10 mouse cellular contexts compared by ENCODE assay signal in genomic region chr6:28418449-28418848, GRCm38 (mm10). TPM values are rescaled to one million over a fixed set of nuclear protein-coding genes. Genes with fewer than 3 reads are reported as not detected.
DNase-seq lines count a peak whose midpoint lies in the region; ATAC-seq and TF ChIP-seq lines count a peak whose summit lies in the region.
"Had no signal": no experiment of that assay in that cellular context is flagged by ENCODE, and none has a peak within 500 bp of the region (broad histone marks: within the 10 kb centered on the region; RNA-seq: fewer than 3 reads in every experiment).

No protein-coding gene starts in this region.

- no peak for ATAC-seq in heart, embryonic 12.5 days (ENCODE audit: insufficient number of reproducible peaks, low FRiP score)
- ATAC-seq in inflammation-experienced regulatory T-cells, adult 6 months, result no peak

- TF ChIP-seq POLR2A in heart, adult 2 months (IDR thresholded peaks at IDR 0.05; ENCODE audit: insufficient read depth, low read depth, low read length), result peak; percentile 58; the same call in 1 of the 2 replicates

- H3K4me1 ChIP-seq in heart, adult 2 months (ENCODE audit: control insufficient read depth, insufficient read depth, low read length), result peaks cover 19% of the 10 kb centered on the region
- H3K4me1 ChIP-seq in heart, embryonic 12.5 days (replicated peaks), result peaks cover 27% of the 10 kb centered on the region

- H3K27me3 ChIP-seq in heart, adult 2 months (ENCODE audit: control insufficient read depth, insufficient read depth, low read length), result no peaks in the 10 kb centered on the region
- no peaks in the 10 kb centered on the region for H3K27me3 ChIP-seq in heart, embryonic 12.5 days (replicated peaks)
- H3K27me3 ChIP-seq: hindbrain, embryonic 15.5 days had no signal

- peak overlapping the region; percentile 46 for H3K4me3 ChIP-seq in heart, adult 2 months
- no peak overlapping the region for H3K4me3 ChIP-seq in heart, embryonic 12.5 days
- H3K4me3 ChIP-seq: hindbrain, embryonic 15.5 days had no signal

- H3K4me2 ChIP-seq in heart, embryonic 12.5 days, result no peak overlapping the region
- H3K4me2 ChIP-seq: hindbrain, embryonic 15.5 days had no signal

- H3K79me2 ChIP-seq in heart, adult 2 months (replicated peaks; ENCODE audit: control insufficient read depth, insufficient read depth, low read length), result peaks cover 3% of the 10 kb centered on the region; the same call in 1 of the 2 replicates

- no peak for TF ChIP-seq EP300 in heart, adult 2 months (IDR thresholded peaks at IDR 0.05; ENCODE audit: insufficient read depth, low read depth, low read length)

- WGBS in heart, adult 2 months, result 20% methylated on average over 14 of the region's 14 CpGs
- WGBS in heart, embryonic 12.5 days, result 92% methylated on average over 14 of the region's 14 CpGs

- DNase-seq in heart, adult 2 months, result peak; percentile 92 to 93
- peak; percentile 89 for DNase-seq in cerebellum, adult 18-20 months
- peak; percentile 93 to 95 for DNase-seq in heart, postnatal 10 days
- peak; percentile 49 to 78 for DNase-seq in layer of hippocampus, postnatal 14 days (ENCODE audit: low spot score in 2 of 2)
- DNase-seq in right cerebral cortex, adult 2 months (ENCODE audit: low spot score in 2 of 2), result peak; percentile 38 to 44
- DNase-seq in spleen, adult 12 weeks (ENCODE audit: low spot score), result no peak

- H3K9me3 ChIP-seq in heart, embryonic 12.5 days (replicated peaks), result no peaks in the 10 kb centered on the region
- H3K9me3 ChIP-seq: hindbrain, embryonic 15.5 days had no signal

- H3K36me3 ChIP-seq in heart, adult 2 months (ENCODE audit: control insufficient read depth, insufficient read depth, low read length), result peaks cover 21% of the 10 kb centered on the region
- H3K36me3 ChIP-seq in heart, embryonic 12.5 days, result peaks cover 30% of the 10 kb centered on the region

- H3K9ac ChIP-seq in heart, adult 2 months (ENCODE audit: low read depth, low read length), result peak overlapping the region; percentile 56
- H3K9ac ChIP-seq in heart, embryonic 12.5 days, result no peak overlapping the region
- H3K9ac ChIP-seq: hindbrain, embryonic 15.5 days had no signal

- TF ChIP-seq CTCF in heart, adult 2 months (IDR thresholded peaks at IDR 0.05), result peak; percentile 57

- H3K27ac ChIP-seq in heart, adult 2 months, result peak overlapping the region; percentile 83
- H3K27ac ChIP-seq in heart, embryonic 12.5 days (ENCODE audit: poor library complexity, severe bottlenecking), result no peak overlapping the region
- H3K27ac ChIP-seq: hindbrain, embryonic 15.5 days had no signal

- intact Hi-C loops in heart, adult 2 months (cut with DNase I), result no loop called here
- intact Hi-C loops in heart, postnatal 10 days (cut with DNase I), result no loop called here

RNA-seq across cellular contexts. Expression of gene Arf5, which starts 4.9 kb away (rescaled TPM):
- 100 to 1,000 TPM; 150 to 162 TPM for total RNA-seq in heart, adult 2 months (2021)
- polyA plus RNA-seq in heart, adult 2 months (2012; rRNA removed), result 239 and 248 TPM in 2 replicates
- 239 TPM in 2 replicates for polyA plus RNA-seq in heart, embryonic 12.5 days (2016; fragmentation: Nextera tagmentation; extraction: Ambion mirVana)
- total RNA-seq in heart, postnatal 10 days (2021), result 100 to 1,000 TPM; 205 TPM
- 100 to 1,000 TPM; 364 to 387 TPM for total RNA-seq in layer of hippocampus, postnatal 14 days (2021)
- 10 to 100 TPM; 19.8 to 78.8 (median 44.8) TPM for polyA plus RNA-seq in inflammation-experienced regulatory T-cells, adult 6 months (2017; shearing (Covaris generic))

RNA-seq across cellular contexts. Expression of gene Fscn3, which starts 9.1 kb away (rescaled TPM):
- not detected for total RNA-seq in heart, adult 2 months (2021)
- 0.20 TPM in 1 of 2 replicates, not detected in the other for polyA plus RNA-seq in heart, adult 2 months (2012; rRNA removed)
- polyA plus RNA-seq in heart, embryonic 12.5 days (2016; fragmentation: Nextera tagmentation; extraction: Ambion mirVana), result not detected in 2 replicates
- not detected for total RNA-seq in heart, postnatal 10 days (2021)
- total RNA-seq in layer of hippocampus, postnatal 14 days (2021), result not detected
- under 1 TPM in 1 of 3 experiments, not detected in 2; 0.25 TPM for polyA plus RNA-seq in inflammation-experienced regulatory T-cells, adult 6 months (2017; shearing (Covaris generic))
- polyA plus RNA-seq: C2C12; hindbrain, embryonic 15.5 days had no signal

RNA-seq across cellular contexts. Expression of gene Gcc1, which starts 9.7 kb away (rescaled TPM):
- total RNA-seq in heart, adult 2 months (2021), result 1 to 10 TPM; 8.4 to 9.8 TPM
- 3.2 and 3.6 TPM in 2 replicates for polyA plus RNA-seq in heart, adult 2 months (2012; rRNA removed)
- 8.5 and 10.1 TPM in 2 replicates for polyA plus RNA-seq in heart, embryonic 12.5 days (2016; fragmentation: Nextera tagmentation; extraction: Ambion mirVana)
- 10 to 100 TPM; 10.8 to 11.6 TPM for total RNA-seq in heart, postnatal 10 days (2021)
- total RNA-seq in layer of hippocampus, postnatal 14 days (2021), result 10 to 100 TPM; 14.7 to 15.6 TPM
- 1 to 10 TPM; 5.9 to 8.0 (median 7.9) TPM for polyA plus RNA-seq in inflammation-experienced regulatory T-cells, adult 6 months (2017; shearing (Covaris generic))

RNA-seq across cellular contexts. Expression of gene Zfp800, which starts 20.6 kb away (rescaled TPM):
- total RNA-seq in heart, adult 2 months (2021), result 10 to 100 TPM in 1 of 2 experiments, 1 to 10 TPM in 1; 9.7 to 11.2 TPM
- polyA plus RNA-seq in heart, adult 2 months (2012; rRNA removed), result 1.3 and 1.6 TPM in 2 replicates
- polyA plus RNA-seq in heart, embryonic 12.5 days (2016; fragmentation: Nextera tagmentation; extraction: Ambion mirVana), result 16.8 and 17.1 TPM in 2 replicates
- total RNA-seq in heart, postnatal 10 days (2021), result 10 to 100 TPM; 12.2 TPM
- total RNA-seq in layer of hippocampus, postnatal 14 days (2021), result 10 to 100 TPM; 14.8 to 20.2 TPM
- 10 to 100 TPM; 25.4 to 38.2 (median 29.1) TPM for polyA plus RNA-seq in inflammation-experienced regulatory T-cells, adult 6 months (2017; shearing (Covaris generic))

RNA-seq across cellular contexts. Expression of gene Pax4, which starts 30.7 kb away (rescaled TPM):
- not detected for total RNA-seq in heart, adult 2 months (2021)
- polyA plus RNA-seq in heart, adult 2 months (2012; rRNA removed), result not detected in 2 replicates
- polyA plus RNA-seq in heart, embryonic 12.5 days (2016; fragmentation: Nextera tagmentation; extraction: Ambion mirVana), result not detected in 2 replicates
- total RNA-seq in heart, postnatal 10 days (2021), result not detected
- not detected for total RNA-seq in layer of hippocampus, postnatal 14 days (2021)
- polyA plus RNA-seq in inflammation-experienced regulatory T-cells, adult 6 months (2017; shearing (Covaris generic)), result not detected
- polyA plus RNA-seq: C2C12; hindbrain, embryonic 15.5 days had no signal
